Mouse (Mus musculus) layer of hippocampus, adult 9-10 months (tissue): ENCODE results near the gene Upk1a.

Source experiments
- DNase-seq: peaks from one replicate; pipeline ENCODE4 v3.0.0; 2022; ENCODE audit warnings: low spot score

Upk1a gene

DNA sequence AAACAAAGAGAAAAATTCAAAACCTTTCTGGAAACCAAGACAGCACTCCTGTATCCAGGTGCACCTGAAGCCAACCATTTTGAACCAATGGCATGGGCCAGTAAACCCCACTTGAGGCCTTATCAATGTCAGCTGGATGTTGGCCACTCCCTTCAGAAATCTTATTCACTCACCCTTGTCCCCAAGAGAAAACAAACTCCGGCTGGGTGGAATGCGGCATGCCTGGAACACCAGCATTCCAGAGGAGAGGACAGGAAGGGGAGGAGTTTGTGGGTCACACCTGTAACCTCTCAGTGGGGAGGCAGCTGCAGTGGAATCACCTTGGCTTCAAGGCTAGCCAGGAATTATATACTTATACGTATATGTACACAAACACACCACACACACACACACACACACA is 10.1 kb downstream of the Upk1a start:
- DNase-seq = no peak

DNA sequence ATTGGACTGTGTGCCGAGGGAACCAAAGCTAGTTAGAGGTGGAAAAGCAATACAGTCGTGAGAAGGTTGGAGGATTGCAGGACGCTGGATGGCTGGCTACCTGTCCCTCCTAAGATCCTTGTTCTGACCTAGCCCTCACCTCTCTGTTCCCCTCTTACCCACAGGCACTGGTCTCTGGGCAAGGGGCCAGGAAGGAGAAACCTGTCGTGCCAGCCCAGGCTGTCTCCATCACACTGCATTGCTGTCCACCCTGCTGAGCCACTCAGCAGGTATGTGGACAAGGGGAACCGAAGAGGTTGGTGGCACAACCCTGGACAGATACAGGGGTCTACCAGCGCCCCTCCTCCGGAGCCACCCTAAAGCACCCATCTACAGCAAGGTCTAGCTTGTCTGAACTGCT is 12.0 kb downstream of the Upk1a start:
- DNase-seq = no peak

DNA sequence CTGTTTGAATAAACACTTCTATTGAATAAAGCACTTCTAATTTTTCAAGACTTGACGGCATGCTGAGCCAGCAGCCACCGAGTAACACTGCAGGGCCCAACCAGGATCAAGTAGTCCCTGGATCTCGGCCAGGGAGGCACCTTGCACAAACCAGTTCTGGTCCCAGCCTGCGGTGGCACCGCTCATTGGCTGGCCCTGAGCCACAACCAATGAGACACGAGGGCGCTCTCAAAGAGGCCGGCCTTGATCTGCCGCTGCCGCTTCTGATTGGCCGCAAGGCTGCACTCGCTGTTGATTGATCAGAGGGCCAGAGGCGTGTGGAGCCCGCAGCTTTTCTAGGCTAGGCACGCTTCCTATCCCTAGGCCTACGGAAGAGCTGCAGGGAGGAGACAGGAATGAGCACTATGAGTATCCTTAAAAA is 12.7 kb downstream of the Upk1a start:
- DNase-seq = peak; percentile 78

DNA sequence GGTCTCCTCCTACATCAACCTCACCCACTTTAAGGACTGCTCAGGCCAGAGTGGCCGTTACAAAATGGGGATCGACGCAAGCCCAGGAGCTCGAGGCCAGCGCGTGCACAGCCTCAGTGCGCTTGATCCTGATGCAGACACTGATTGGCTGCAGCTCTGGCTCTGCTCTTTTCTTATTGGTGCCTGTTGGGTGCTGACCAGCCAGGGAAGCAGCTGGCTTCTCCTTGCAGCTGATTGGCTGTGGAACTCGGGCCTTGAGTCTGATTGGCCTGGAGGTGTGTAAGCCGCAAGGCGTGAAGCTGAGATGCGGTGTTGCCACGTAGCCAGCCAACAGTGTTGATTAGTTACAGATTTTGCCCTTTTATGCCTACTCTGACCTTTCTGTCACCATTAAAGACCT is 13.9 kb downstream of the Upk1a start, which contains the start of gene Zbtb32:
Gene Zbtb32 (minus strand): TSS at position 124 of the 400 bp plus-strand sequence.
- no peak for DNase-seq

DNA sequence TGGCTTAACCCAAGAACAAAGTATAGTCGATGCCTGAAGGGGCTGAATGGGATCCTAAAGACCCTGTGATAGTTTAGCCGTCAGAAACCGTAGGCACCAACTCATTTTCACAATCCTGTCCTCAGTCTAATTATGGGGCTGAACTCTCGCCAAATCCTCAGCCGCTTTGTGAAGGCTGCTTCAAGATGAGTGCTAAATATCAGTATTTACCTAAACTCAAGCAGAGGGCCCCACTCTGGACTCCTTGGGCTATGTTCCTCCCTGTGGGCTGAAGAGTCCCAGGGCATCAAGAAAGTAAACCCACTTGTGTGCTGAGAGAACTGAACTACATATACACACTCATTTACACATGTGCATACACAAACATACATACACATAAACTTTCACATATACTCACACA is 15.8 kb downstream of the Upk1a start:
- DNase-seq = no peak

DNA sequence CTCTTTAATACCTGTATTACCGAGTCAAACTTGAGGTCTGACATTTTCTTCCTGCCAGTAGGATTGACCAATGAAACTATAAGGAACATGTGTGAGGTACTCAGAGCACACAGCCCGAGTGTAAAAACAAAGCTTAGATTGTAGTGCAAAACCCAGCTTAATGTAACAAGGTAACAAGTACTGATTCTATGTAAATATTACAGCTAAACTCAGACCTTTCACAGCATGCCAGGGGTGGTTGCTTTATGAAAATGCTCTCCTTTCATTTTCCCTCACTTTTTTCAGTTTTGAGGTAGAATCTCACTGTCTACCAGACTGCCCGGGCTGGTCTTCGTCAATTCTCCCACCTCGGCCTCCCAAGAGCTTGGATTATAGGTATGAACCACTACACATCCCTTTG is 16.6 kb downstream of the Upk1a start:
- no peak for DNase-seq

DNA sequence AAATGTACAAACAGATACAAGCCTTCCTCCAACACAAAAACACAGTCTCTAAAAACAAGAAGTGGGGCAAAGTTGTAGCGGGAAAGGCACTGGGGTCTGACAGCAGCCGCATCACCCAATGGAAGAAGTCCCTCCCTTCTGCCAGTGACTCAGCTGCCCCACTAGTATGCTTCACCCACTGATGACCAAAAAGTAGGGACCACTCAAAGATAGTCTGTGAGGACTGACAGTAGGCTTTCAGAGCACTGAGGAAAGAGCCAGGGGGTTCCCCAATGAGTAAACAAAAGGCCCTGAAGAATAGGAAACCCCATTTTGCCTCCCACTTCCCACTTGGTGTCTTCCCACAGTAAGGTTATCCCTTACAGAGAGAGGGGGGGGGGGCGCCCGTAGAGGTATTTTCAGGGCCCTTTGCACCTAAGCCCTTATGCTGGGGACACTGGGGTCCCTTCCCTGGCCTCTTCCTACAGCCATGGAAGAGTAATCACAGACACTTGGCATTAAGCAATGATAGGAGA is 18.1 kb downstream of the Upk1a start:
- DNase-seq = no peak

DNA sequence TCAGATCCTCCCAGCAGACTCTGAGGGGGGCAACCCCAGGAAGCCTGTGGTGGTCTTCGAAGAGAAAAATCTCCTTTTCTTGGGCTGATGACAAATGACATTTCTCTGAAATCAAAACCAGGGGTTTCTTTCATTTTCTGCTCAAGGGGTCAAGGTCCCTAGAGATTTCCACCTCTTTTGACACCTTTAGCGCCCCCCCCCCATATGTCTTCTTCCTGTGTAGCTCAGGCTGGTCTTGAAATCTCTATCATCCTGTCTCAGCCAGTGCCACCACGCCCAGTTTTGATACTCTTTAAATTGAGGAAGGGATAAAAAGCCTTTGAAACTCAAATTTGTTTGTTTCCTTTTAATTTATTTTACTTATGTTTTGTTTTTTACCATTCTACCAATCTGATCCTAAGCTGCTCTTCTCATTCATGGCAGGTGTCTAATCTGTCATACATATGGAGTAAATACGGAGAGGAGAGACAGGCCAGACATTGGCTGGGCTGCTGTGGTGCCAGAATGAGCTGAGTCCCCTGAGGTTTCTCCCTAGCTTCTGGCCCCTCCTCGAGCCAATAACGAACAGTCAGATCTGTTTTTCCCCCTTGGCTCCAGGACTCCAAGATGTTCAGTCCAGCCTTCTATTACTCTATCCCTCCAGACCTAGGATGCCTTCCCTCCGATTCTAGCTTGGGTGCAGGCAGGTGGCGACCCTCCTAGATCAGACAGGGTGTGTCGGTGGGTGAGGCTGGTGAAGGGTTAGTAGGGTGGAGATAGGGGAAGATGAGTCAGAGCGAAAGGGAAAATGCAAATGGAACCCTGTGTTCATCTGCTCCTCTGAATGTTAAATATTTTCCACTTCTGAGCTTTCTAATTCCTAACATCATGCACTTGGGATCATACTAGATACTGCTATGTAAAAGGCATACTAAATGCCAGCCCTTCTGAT is 18.8 kb downstream of the Upk1a start:
- DNase-seq = no peak

DNA sequence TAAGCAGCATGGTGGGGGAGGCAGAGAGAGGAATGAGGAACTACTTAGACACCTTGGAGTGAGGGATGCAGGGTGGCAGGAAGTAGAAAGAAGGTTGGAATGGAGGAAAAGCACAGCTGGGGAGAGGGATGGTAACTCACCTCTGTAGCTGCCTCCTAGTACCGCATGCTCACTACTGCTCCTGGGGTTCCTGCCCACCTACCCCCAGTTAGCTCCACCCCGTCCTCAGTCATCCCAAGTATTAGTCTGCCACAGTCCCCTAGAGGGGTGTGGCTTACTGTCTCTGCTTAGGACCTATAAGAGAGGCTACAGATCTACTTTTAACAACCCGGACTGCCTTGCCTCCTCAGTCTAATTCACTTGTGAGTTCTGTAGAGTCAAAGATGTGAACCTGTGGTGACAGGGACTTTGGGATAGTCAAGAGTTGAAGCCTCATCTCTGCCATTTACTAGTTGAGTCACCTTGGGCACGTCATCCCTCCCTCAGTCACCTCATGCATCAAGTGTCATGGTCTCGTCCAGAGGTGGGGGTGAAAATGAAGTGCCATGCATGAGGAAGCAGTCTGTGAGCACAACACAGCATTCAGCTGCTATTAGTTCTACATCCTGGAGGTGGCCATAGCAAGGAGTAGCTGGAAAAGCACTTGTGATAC is 19.7 kb downstream of the Upk1a start:
- no peak for DNase-seq

DNA sequence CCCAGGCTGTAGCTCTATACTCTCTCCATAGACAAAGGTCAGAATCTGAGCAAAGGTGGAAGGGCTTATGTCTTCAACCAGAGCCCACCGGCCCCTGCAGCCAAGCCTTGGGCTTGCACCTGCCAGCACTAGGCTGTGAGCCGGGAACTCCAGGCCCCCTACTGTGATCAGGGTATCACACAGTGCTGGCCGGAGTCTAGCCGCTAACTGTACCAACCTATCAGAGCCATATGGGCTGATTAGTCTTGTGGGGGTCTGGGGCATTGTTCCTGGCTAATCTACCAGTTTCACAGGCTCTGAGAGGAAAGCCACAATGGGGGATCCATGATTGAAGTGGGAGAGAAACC is 21.1 kb downstream of the Upk1a start:
- no peak for DNase-seq

DNA sequence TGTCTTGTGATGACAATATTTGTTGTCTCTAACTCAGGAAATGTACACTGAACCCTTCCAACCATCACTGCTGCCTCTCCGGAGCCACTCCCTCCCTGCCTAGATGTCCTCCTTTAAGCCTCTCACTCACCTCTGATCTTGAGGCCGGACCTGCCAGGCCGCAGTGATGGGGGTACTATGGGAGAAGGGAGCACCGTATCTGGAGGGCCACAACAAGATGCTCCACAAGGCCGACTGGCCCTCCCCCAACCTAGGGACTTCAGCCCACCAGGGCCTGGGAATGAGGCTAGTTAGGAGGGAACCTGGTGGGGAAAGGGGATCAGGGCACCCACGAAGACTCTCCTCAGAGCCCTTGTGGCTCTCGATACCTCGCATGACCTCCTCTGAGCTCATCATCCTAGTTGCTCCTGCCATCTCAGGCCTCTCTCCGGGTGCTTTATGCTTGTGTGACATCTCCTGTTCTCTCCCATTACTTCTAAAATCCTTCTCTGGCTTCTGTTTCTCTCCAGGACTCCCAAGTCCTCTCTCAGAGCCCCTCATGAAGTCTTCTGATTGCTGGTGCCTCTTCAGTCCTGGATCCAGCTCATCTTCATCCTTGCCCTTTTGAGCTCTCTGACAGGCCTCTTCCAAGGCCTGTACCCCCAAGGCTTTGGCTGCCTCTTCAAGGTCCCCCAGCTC is 21.6 kb downstream of the Upk1a start:
- DNase-seq = no peak

DNA sequence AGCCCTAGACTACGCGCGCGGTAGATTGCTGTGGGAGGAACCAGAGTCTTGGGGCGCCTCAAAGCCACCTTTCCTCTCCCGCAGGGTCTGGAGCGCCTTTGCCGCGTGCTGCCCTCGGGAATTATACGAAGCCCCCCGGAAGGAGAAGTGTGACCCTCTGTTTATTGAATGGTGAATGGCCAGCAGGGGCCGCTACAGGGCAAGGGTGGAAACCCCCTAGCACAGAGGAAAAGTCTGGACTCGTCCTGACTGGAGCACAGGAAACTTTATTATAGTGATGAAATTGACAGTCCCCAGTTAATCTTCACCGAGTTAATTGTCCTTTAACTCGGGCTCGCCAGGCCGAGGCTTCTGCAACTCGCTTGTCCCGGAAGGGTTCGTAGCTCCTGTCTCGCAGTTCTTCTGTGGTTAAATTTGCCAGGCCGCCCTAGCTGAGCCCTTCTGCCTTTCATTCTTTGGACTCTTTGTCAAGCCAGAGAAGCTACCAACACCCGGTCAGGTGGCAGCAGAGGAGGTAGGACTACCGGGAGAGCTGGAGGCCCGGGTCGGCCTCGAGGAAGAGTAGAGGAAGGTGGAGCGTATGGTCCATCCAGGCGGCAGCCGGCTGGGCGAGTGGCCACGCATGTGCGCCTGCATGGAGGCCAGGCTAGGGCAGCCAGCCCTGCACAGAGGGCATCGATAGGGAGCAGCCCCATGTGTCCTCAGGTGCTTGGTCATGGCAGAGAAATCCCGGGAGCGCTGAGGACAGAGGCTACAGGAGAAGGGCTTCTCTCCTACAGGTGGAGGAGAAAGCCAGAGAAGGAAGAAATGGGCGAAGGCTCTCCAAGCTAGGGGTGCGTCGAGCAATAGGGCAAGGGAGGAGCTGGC is 23.0 kb downstream of the Upk1a start:
- peak; percentile 44 for DNase-seq

DNA sequence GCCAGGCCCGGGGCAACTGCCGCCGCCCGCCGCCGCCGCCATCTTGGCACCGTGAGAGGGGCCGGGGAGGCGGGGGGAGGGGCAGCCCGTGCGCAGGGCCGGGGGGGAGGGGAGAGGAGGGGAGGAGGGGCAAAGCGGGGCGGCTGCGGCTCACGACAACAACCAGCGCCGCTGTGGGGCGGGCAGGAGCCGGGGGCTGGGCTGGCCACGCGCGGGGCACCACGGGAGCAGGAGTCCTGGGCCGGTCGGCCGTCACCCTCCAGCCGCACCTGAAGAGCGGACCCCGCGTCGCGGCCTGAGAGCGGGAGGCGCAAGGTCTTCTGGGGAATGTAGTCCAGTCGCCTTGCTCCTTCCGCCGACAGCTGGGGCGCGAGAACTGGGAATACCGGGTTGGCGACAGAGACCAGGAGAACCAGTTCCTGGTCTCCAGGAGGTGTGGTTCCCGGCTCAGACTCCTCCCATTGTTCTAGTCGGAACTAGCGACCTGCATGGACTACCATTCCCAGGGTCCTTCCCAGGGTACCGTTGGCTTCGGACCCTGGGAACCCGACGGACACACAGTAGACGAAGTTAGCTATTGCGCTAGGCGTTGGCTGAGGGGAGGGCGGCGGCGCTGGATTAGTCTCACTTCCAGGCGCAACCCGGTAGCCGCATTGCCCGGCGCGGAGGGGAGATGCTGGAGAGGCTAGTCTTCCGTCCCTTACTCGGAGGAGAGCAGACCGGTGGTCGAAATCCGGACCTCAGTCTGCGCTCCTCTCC is 23.8 kb downstream of the Upk1a start, which contains the start of gene Kmt2b:
Gene Kmt2b (minus strand): TSS at position 51 of the 759 bp plus-strand sequence.
- DNase-seq = peak; percentile 88

DNA sequence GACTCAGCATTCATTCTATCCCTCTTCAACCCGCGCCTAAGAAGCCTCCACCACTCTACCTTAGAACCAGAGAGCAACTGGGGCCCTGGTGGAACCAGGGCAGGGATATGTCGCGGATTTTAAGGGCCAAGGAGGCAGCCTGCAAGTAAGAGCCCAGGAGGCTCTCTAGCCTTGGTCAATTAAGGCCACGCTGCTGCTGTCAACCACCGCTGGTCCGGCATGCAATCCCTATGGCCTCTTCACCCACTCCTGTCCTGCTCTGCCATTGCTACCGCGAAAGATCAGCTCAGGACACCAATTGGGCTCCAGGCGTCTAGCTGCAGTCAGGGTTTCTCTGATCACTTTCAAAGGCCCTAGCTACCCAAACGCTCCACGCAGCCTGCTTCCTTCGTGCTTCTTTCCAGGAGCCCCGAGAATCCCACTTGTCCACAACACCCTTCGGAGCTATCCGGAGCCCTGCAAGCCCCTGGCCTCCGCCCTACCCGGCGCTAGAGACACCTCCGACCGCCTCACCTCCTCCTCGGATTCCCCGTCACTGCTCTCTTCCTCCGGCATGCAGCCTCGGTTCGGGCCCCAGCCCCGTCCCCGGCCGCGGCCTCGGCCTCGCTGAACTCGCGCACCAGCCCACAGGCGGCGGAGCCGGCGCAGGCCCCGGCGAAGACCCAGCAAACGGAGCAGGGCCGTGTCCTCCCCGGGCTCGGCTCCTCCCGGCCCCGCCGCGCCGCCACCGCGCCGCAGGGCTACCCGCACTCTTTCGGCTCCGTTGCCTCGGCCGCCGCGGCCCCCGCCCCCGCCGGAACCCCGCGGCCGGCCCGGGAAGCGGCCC is 24.6 kb downstream of the Upk1a start:
- DNase-seq = peak; percentile 33

DNA sequence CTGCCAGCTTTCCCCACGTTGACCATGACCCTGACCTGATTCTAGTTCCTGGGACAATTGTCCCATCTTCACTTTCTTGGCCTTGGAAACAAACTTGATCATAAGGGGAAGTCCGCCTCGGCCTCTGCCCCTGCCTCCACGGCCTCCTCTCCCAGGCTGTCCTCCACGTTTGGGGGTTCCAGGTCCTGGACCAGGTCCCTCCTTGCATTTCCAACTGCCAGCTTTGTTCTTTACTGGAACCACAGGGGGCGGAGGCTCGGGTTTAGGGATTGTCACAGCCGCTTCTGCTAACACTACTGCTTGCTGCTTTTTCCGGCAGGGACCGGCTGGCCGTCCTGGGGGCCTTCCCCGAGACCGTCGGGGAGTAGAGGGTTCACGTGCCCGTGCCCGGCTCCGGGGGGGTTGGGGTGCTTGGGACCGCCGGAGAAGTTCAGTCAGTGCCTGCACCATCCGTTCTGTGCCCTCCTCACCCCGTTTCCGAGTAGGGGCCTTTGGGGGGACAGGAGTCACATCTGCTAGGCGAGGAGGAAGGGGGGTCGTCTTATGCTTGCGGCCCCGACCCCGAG is 26.1 kb downstream of the Upk1a start:
- DNase-seq = no peak

DNA sequence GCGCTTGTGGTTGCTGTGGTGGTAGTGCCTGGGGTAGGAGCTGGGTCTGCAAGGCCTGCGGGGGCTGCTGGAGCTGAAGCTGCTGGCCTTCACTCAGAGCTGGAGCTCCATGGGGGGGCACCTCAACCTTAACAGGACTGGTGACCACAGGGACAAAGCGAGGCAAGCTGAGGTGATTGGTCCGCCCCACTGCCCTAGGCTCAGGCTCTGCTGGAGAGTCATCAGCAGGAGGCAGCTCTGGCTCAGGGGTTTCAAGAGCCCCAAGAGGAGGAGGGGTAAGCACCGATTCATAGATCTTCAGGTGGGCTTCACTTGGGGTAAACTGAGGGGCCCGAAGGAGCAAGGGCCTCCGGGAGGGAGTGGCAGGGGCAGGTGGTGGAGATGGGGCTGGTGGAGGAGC is 27.5 kb downstream of the Upk1a start:
- DNase-seq = no peak

DNA sequence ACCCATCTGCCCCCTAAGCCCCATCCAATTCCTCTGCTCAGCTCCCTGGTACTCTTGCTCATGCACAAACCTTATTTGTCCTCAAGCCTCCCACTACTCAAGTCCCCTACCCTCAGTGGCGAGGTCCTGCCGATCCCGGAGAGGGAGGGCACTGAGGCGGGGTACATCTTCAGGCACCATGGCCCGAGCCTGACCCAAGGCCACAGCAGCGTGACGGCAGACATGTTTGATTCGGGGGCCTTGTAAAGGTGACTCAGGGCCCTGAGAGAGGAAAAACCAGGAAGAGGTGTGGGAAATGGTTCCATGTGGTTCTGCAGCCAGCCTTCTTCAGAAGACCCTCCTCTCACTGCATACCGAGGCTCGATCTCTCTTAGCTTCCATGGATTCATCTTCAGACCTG is 28.3 kb downstream of the Upk1a start:
- DNase-seq = no peak

DNA sequence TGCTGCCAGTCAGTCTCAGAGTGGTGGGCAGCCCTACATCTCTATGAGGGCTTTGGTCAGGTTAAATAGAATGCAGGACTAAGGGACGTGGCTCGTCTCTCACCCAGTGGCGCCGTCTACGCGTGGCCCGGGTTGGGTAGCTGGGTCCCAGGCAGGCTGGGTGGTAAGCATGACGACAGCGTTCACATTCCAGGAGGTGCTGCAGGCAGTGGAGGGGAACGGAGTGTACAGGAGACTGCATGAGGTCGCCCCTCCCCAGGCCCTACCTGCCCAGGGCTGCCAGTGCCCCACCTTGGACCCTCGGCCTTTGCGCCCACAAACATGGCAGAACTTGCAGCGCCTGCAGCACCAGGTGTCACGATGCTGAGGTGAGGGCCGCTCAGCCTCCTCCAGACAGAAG is 31.1 kb downstream of the Upk1a start:
- DNase-seq = no peak

DNA sequence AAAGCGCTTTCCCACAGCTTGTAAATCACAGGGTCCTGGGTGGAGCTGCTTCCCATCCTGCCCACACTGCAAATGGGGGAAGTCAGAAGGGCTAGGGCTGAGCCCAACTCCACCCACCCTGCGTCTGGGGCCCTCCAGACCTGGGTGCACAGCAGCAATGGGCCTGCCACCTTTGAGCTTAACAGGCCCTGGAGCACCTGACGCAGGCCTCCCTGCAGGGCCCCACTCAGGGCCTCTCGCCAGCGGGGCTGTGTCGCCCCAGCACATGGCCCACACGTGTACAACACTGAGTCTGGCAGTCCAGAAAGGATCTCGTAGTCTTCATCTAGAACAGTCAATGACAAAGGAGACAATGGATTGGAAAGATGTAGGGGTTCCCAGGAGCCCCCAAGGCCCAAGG is 32.7 kb downstream of the Upk1a start:
- DNase-seq = no peak

DNA sequence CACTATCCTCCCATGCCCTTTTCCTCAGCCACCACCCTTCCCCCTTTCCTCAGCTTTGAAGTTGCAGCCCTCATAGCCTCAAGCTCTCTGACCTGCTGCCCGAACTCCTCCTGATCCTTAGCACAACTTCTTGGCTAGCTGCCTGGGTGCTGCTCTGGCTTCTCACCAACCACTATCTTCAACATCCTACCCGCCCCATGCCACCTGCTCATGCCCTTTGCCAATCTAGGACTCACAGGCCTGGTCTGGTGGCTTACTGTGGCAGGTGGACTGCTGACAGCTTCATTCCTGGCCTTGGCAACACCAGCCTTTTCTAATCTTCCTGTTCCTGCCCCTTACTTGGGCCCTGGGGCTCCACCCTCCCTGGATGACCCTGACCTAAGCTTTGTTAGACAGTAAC is 39.7 kb downstream of the Upk1a start:
- DNase-seq = no peak
